Mouse (Mus musculus) lung, embryonic 14.5 days (tissue): ENCODE data around the gene Rftn1. TPM values are rescaled to one million over a fixed set of nuclear protein-coding genes. Genes with fewer than 3 reads are reported as not detected.

Experiments
- ATAC-seq: fragments of 200-750 bp; cut with Nextera tagmentation; 2 replicates; pipeline ENCODE4 v1.8.0; 2017; ENCODE audit warnings: mild to moderate bottlenecking, moderate TSS enrichment, moderate library complexity; ENCODE audit not compliant: insufficient read depth
- DNase-seq: peaks from one replicate; pipeline ENCODE4 v3.0.0-alpha.2; 2015
- H3K27ac ChIP-seq: fragments of 300-500 bp; sonication (generic); 2 replicates; pipeline ENCODE4 v1.5.1; 2014; ENCODE audit warnings: low read depth, mild to moderate bottlenecking, moderate library complexity
- H3K27me3 ChIP-seq: fragments of 300-500 bp; sonication (generic); 2 replicates; pipeline ENCODE4 v1.6.1; 2014; ENCODE audit warnings: low read length, control low read depth; ENCODE audit not compliant: insufficient read depth
- H3K36me3 ChIP-seq: fragments of 300-500 bp; sonication (generic); 2 replicates; pipeline ENCODE4 v1.6.1; 2014; ENCODE audit warnings: control low read depth; ENCODE audit not compliant: insufficient read depth
- H3K4me1 ChIP-seq: fragments of 300-500 bp; sonication (generic); 2 replicates; pipeline ENCODE4 v1.6.1; 2014; ENCODE audit warnings: antibody characterized with exemption, control low read depth; ENCODE audit not compliant: insufficient read depth
- H3K4me2 ChIP-seq: fragments of 300-500 bp; sonication (generic); 2 replicates; pipeline ENCODE4 v1.6.1; 2014; ENCODE audit warnings: mild to moderate bottlenecking
- H3K4me3 ChIP-seq: fragments of 300-500 bp; sonication (generic); 2 replicates; pipeline ENCODE4 v1.5.1; 2014; ENCODE audit warnings: low read depth, low read length
- H3K9ac ChIP-seq: fragments of 300-500 bp; sonication (generic); 2 replicates; pipeline ENCODE4 v1.6.1; 2014
- H3K9me3 ChIP-seq: fragments of 300-500 bp; sonication (generic); 2 replicates; pipeline ENCODE4 v1.6.1; 2016; ENCODE audit warnings: low read depth, low read length, control low read depth
- CTCF ChIP-seq: IDR thresholded peaks from 2 replicates; pipeline ENCODE4 v1.5.1; 2016; ENCODE audit warnings: antibody characterized with exemption, low read depth
- WGBS: fragments of 180-500 bp; shearing (Covaris S2); extraction: QIAGEN DNeasy Blood & Tissue Kit; methylation state at CpG from one replicate; pipeline ENCODE4 v1.1.7; 2014; 5-methylcytosine and 5-hydroxymethylcytosine counted together
- polyA plus RNA-seq: library from polyadenylated mRNA; unstranded; fragments of >200 nt; fragmentation: Nextera tagmentation; extraction: Ambion mirVana; gene quantifications from 2 replicates; pipeline ENCODE4 v1.2.1, GENCODE M21; 2014

The Rftn1 gene
- polyA plus RNA-seq, 1 experiment from 2014 or later: 19.0 TPM

DNA sequence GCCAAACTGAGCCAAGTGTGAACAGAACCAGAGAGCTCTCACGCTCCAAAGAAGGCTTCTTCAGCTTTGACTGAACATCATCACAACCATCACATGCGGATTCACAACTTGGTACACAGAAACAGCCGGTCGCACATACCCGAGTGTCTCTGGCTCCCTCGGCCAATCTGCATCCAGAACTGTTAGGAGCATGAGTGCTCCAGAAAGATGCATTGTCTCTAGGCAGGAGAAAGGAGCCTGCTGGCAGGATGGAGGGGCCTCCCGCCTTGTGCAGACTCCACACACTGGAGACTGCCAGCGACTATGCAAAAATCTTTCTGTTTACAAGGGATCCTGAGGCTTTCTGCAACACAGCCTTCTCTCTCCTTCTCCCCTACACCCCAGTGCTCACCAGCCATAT, 75.8 kb downstream of the Rftn1 start:
- no peak overlapping the region for H3K4me3 ChIP-seq
- no peaks in the 10 kb centered on the region for H3K9me3 ChIP-seq
- 82% methylated on average over 8 of the region's 8 CpGs for WGBS
- DNase-seq (no peak), ATAC-seq (no peak)
- H3K27ac ChIP-seq: no peak overlapping the region
- no peaks in the 10 kb centered on the region for H3K27me3 ChIP-seq
- H3K4me1 ChIP-seq: peaks cover 3% of the 10 kb centered on the region; the same call in 1 of the 2 replicates
- H3K9ac ChIP-seq: no peak overlapping the region
- H3K4me2 ChIP-seq: no peak overlapping the region
- no peak for TF ChIP-seq CTCF
- H3K36me3 ChIP-seq: no peaks in the 10 kb centered on the region

DNA sequence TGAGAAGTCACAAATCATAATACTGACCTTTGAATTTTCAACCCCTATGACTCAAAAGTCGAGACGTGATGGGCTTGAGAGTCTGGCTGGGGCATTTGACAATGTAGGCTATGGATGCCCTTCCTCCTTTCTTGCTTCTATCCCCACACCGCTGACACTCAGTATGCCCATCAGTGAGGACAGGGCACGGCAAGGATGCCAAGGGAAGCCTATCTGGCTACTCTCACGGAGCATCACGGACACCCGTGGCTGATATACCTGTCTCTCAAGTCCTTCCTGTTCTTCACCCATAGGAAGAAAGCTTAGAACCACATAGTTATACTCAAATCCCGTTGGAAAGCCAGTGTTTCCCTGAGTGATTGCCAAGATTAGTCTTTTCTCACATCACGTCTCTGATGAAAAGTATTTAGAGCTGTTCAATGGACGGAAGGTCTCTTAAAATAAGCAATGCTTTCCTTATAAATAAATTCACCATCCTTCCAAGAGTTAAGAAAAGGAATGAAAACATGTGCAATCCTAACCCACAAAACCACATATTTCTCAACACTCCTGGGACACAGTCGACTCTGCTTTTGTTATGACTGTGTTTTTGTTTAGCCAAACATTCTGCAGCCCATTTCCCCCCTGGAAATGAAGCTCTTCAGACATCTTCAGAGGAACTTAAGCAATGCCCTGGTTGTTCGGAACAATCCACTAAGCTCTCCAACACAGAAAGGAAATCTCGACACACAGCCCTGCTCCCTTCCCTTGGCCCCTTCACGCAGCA, 79.6 kb downstream of the Rftn1 start:
- Histone ChIP-seq H3K4me3 (no peak overlapping the region), H3K9ac (no peak overlapping the region), H3K4me2 (no peak overlapping the region), H3K36me3 (no peaks in the 10 kb centered on the region), H3K9me3 (no peaks in the 10 kb centered on the region), H3K27me3 (no peaks in the 10 kb centered on the region), H3K4me1 (peaks cover 3% of the 10 kb centered on the region; the same call in 1 of the 2 replicates), H3K27ac (no peak overlapping the region)
- TF ChIP-seq CTCF: no peak
- DNase-seq (peak; percentile 55), ATAC-seq (no peak)
- WGBS: 56% methylated on average over 14 of the region's 14 CpGs

DNA sequence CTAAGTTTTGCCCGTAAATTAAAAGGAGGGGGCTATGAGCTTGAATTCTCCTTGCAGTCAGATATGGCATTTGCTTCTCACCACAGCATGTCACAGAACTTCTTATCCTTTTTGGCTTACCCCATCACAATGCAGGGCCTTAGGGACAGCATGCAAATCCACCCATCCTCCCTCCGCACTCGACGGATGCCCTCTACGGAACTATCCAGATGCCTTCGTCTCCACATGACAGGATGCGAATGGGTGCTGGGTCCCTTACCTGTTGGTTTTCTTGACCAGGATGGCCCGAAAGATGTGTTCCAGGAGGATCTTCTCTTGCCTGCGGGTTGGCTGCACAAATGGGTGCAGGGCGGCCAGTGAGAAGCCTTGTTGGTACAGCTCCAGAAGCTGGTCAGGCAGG, 83.7 kb downstream of the Rftn1 start:
- peaks cover 3% of the 10 kb centered on the region; the same call in 1 of the 2 replicates for H3K4me1 ChIP-seq
- no peak overlapping the region for H3K27ac ChIP-seq
- TF ChIP-seq CTCF: no peak
- H3K9me3 ChIP-seq: no peaks in the 10 kb centered on the region
- no peak overlapping the region for H3K9ac ChIP-seq
- no peak overlapping the region for H3K4me2 ChIP-seq
- ATAC-seq (no peak), DNase-seq (no peak)
- WGBS: 92% methylated on average over 10 of the region's 10 CpGs
- no peaks in the 10 kb centered on the region for H3K36me3 ChIP-seq
- no peak overlapping the region for H3K4me3 ChIP-seq
- H3K27me3 ChIP-seq: no peaks in the 10 kb centered on the region

DNA sequence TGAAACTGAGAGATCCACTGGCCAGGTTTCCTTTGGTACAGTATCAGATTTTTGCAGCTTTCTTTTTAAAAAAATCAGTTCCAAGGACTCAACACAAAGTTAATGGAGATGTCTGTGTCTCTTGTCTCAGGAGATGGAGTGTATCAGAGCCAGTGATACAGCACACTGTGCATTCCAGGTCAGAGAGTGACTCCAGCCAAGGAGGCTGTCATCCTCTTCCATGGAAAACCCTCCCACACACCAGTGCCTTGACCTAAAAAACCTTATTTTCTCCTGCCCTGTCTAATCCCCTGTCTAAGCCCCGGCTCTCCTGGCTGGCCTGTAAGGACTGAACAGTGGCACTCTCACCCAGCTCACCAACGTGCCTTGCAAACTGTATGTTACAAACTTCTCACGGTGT, 86.3 kb downstream of the Rftn1 start:
- no peaks in the 10 kb centered on the region for H3K36me3 ChIP-seq
- 70% methylated on average over 3 of the region's 3 CpGs for WGBS
- no peaks in the 10 kb centered on the region for H3K9me3 ChIP-seq
- H3K27me3 ChIP-seq: no peaks in the 10 kb centered on the region
- ATAC-seq: no peak
- H3K9ac ChIP-seq: no peak overlapping the region
- H3K4me3 ChIP-seq: no peak overlapping the region
- no peak for DNase-seq
- TF ChIP-seq CTCF: no peak
- H3K4me2 ChIP-seq: no peak overlapping the region
- no peaks in the 10 kb centered on the region for H3K4me1 ChIP-seq
- no peak overlapping the region for H3K27ac ChIP-seq

DNA sequence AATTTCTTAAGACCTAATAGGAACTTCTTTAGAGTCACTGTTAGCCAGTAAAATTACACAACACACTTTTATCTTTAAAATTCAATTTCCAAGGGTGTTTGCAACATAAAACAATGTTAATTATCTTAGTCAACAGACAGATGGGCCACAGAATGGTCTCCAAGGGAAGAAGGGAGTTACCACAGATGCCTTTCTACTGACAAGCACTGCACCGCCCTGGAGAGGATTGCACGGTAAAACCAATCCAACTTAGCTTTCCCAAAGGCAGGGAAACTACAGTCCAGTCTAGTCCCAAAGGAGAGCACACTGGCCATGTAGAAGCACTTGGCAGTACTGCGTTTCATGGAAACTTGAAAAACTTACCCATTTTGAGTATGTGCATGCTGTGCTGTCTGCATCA, 89.1 kb downstream of the Rftn1 start:
- Histone ChIP-seq H3K4me1 (no peaks in the 10 kb centered on the region), H3K27me3 (no peaks in the 10 kb centered on the region), H3K4me2 (no peak overlapping the region), H3K4me3 (no peak overlapping the region), H3K9ac (no peak overlapping the region), H3K36me3 (no peaks in the 10 kb centered on the region), H3K9me3 (no peaks in the 10 kb centered on the region), H3K27ac (no peak overlapping the region)
- ATAC-seq (no peak), DNase-seq (no peak)
- TF ChIP-seq CTCF: no peak
- 91% methylated on average over 3 of the region's 3 CpGs for WGBS

DNA sequence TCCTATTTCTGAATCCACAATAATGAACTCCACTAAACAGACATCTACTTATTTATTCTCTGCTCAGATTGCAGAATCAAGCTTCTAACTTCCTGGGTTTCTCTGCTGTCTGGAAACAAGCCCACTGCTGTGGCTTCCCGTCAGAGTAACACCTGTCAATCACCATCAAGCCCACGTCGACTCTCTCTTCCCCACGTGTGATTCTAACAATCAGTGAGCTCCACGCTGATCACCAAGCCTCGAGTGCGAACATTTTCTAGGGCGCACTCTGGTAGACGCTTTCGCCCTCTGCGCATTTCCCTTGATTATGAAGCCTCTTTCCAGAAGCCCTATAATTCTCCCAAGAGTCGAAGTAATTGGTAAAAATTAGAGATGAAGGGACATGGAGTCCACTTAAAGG, 90.4 kb downstream of the Rftn1 start:
- Histone ChIP-seq H3K4me3 (no peak overlapping the region), H3K27me3 (no peaks in the 10 kb centered on the region), H3K9me3 (no peaks in the 10 kb centered on the region), H3K4me1 (no peaks in the 10 kb centered on the region), H3K27ac (no peak overlapping the region), H3K4me2 (no peak overlapping the region), H3K9ac (no peak overlapping the region), H3K36me3 (no peaks in the 10 kb centered on the region)
- 61% methylated on average over 12 of the region's 12 CpGs for WGBS
- TF ChIP-seq CTCF: no peak
- ATAC-seq (no peak), DNase-seq (no peak)

DNA sequence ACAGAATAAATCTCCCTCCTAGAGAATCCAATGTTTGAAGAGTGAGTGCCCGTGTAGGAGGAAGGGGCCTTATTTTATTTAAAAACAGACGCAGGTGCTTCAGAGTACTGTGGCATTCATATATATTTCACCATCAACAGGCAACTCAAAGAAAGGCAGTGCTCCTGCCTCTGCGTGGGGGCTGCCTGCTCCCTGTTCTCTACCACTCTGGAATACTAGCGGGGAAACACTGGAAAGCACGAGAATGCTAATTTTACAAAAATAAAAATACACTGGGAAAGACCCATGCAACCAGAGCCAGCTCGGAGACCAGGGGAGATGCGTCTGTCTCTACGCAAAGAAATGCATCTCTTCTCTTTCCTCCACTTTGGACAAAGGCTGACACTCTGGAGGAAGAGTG, 91.1 kb downstream of the Rftn1 start:
- H3K4me3 ChIP-seq: no peak overlapping the region
- no peak for TF ChIP-seq CTCF
- 52% methylated on average over 8 of the region's 8 CpGs for WGBS
- DNase-seq: no peak
- ATAC-seq: no peak
- no peak overlapping the region for H3K9ac ChIP-seq
- H3K27me3 ChIP-seq: no peaks in the 10 kb centered on the region
- no peaks in the 10 kb centered on the region for H3K9me3 ChIP-seq
- H3K4me2 ChIP-seq: no peak overlapping the region
- no peaks in the 10 kb centered on the region for H3K4me1 ChIP-seq
- no peak overlapping the region for H3K27ac ChIP-seq
- H3K36me3 ChIP-seq: no peaks in the 10 kb centered on the region

DNA sequence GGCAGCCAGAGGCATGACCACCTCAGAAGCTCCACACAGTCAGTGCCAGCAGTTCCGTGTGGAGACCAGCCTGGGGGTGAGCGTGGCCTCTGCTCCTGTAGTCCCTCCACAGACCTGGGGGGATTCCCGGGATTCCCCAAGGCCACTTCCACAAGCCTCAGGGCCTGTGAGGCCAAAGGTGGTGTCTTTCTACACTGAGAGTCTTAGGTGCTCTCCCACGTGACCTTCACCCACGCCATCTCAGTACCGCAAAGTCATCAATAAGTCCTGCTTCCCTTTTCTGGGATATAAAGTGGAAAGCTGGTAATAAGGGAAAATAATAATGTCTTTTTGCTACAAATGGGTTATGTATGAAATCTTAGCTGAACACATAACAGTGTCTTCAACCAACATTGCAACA, 92.2 kb downstream of the Rftn1 start:
- Histone ChIP-seq H3K4me2 (no peak overlapping the region), H3K4me3 (no peak overlapping the region), H3K27ac (no peak overlapping the region), H3K9me3 (no peaks in the 10 kb centered on the region), H3K36me3 (no peaks in the 10 kb centered on the region), H3K4me1 (no peaks in the 10 kb centered on the region), H3K27me3 (no peaks in the 10 kb centered on the region), H3K9ac (no peak overlapping the region)
- 88% methylated on average over 6 of the region's 6 CpGs for WGBS
- no peak for TF ChIP-seq CTCF
- no peak for ATAC-seq
- DNase-seq: no peak
